Mouse (Mus musculus): ENCODE data around the gene Frmpd2. TPM values are rescaled to one million over a fixed set of nuclear protein-coding genes. Genes with fewer than 3 reads are reported as not detected.

Frmpd2 gene
- polyA plus RNA-seq, 1 experiment from 2014 or later, result 0.49 TPM

Other genes starting within 250 kb of the Frmpd2 start
- 13.9 and 15.6 TPM in 2 replicates for gene Mapk8, start 24.5 kb upstream of the Frmpd2 start, polyA plus RNA-seq (2015; fragmentation: Nextera tagmentation; extraction: Ambion mirVana)
- 0.10 and 0.15 TPM in 2 replicates for gene Ptpn20, start 117.5 kb downstream of the Frmpd2 start, polyA plus RNA-seq (2015; fragmentation: Nextera tagmentation; extraction: Ambion mirVana)